ENCODE assay signal across 27 mouse cellular contexts in the genomic region with DNA sequence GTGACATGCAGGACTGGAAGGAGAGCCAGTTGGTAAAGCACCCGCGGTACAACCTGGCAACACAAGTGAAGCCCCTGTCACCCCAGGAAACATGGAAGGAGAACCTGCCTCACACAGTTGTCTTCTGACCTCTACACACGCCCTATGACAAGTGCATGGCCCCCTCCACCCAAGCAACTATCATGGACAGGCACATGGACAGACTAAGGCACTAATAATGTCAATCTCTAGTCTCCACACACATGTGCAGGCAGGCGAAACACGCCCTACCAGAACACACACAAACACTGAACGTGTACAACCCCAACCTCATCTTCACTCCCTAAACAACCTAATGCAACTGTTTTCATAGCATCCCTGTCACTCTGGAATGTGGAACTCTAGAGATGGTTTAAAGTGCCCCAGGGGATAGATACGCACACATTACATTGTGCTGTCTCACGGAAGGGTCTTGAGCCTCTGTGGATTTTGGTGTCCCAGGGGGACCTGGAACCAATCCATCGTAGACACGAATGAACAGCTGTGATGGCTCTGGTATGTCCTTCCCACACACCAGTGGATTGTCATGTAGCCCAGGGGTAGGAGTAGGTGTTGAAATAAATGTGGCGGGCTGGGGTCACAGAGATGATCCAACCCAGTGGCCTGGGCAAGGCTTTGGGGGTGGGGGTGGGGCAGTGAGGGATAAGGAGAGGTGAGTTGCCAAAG. TPM values are rescaled to one million over a fixed set of nuclear protein-coding genes. Genes with fewer than 3 reads are reported as not detected.
A peak's percentile ranks its signal among the peaks of the same experiment; 100 is the strongest.
DNase-seq lines count a peak whose midpoint lies in the region; ATAC-seq and TF ChIP-seq lines count a peak whose summit lies in the region.
"Had no signal": no experiment of that assay in that cellular context is flagged by ENCODE, and none has a peak within 500 bp of the region (broad histone marks: within the 10 kb centered on the region; RNA-seq: fewer than 3 reads in every experiment).

No protein-coding gene starts in this region.

- H3K36me3 ChIP-seq in intestine, postnatal 0 days (ENCODE audit: control insufficient read depth, insufficient read depth): peaks cover under 1% of the 10 kb centered on the region; the same call in 1 of the 2 replicates
- H3K36me3 ChIP-seq in intestine, embryonic 15.5 days: 0 out of 2 replicates have a peak, but pooled peaks cover 2% of the 10 kb centered on the region
- H3K36me3 ChIP-seq in lung, postnatal 0 days (ENCODE audit: insufficient read depth, low read length): no peaks in the 10 kb centered on the region
- H3K36me3 ChIP-seq in heart, embryonic 12.5 days: peaks cover 9% of the 10 kb centered on the region

- H3K4me1 ChIP-seq in intestine, postnatal 0 days (replicated peaks; ENCODE audit: control insufficient read depth, insufficient read depth, low read length): peaks cover 17% of the 10 kb centered on the region
- H3K4me1 ChIP-seq in intestine, embryonic 15.5 days (replicated peaks): peaks cover 70% of the 10 kb centered on the region
- peaks cover 67% of the 10 kb centered on the region for H3K4me1 ChIP-seq in lung, postnatal 0 days (ENCODE audit: insufficient read depth, low read depth, low read length)
- H3K4me1 ChIP-seq in heart, embryonic 12.5 days (replicated peaks): peaks cover 79% of the 10 kb centered on the region

- no peak for TF ChIP-seq CTCF in intestine, postnatal 0 days (IDR thresholded peaks at IDR 0.05; ENCODE audit: low read depth)
- no peak for TF ChIP-seq CTCF in lung, postnatal 0 days (IDR thresholded peaks at IDR 0.05)

- H3K27me3 ChIP-seq in intestine, postnatal 0 days (replicated peaks; ENCODE audit: control insufficient read depth, insufficient read depth, low read length): no peaks in the 10 kb centered on the region
- no peaks in the 10 kb centered on the region for H3K27me3 ChIP-seq in intestine, embryonic 15.5 days (replicated peaks)
- no peaks in the 10 kb centered on the region for H3K27me3 ChIP-seq in lung, postnatal 0 days (replicated peaks; ENCODE audit: insufficient read depth, low read length)
- no peaks in the 10 kb centered on the region for H3K27me3 ChIP-seq in heart, embryonic 12.5 days (replicated peaks)
- H3K27me3 ChIP-seq: CH12.LX; forebrain, embryonic 15.5 days; limb, embryonic 15.5 days; midbrain, embryonic 13.5 days had no signal

- DNase-seq in lung, postnatal 0 days (ENCODE audit: low spot score): no peak
- no peak for DNase-seq in lung, postnatal 36 days
- DNase-seq in thymus, postnatal 4 days: no peak
- DNase-seq: adrenal gland, postnatal 10 days; cerebellum, adult 8-10 months; cerebellum, postnatal 36 days; gastrocnemius, postnatal 14 days; kidney, postnatal 4 days; left cerebral cortex, postnatal 4 days; right cerebral cortex, postnatal 25 days; spleen, adult 18-20 months had no signal

- no peak overlapping the region for H3K4me3 ChIP-seq in intestine, postnatal 0 days (ENCODE audit: low read depth, low read length)
- no peak overlapping the region for H3K4me3 ChIP-seq in intestine, embryonic 15.5 days (replicated peaks)
- no peak overlapping the region for H3K4me3 ChIP-seq in lung, postnatal 0 days (ENCODE audit: low read depth, low read length)
- H3K4me3 ChIP-seq in heart, embryonic 12.5 days: no peak overlapping the region
- H3K4me3 ChIP-seq: forebrain, embryonic 15.5 days; limb, embryonic 15.5 days; midbrain, embryonic 13.5 days had no signal

- ATAC-seq in intestine, postnatal 0 days: no peak
- no peak for ATAC-seq in intestine, embryonic 15.5 days
- no peak for ATAC-seq in lung, postnatal 0 days
- peak; percentile 1; the same call in 1 of the 2 replicates for ATAC-seq in granulocyte monocyte progenitor cell, adult 5-6 weeks (replicated peaks; ENCODE audit: poor library complexity, severe bottlenecking)
- no peak for ATAC-seq in heart, embryonic 12.5 days (ENCODE audit: insufficient number of reproducible peaks, low FRiP score)
- ATAC-seq: forebrain, embryonic 15.5 days; hindbrain, embryonic 16.5 days; intestine, embryonic 16.5 days; midbrain, embryonic 13.5 days had no signal

- H3K9me3 ChIP-seq in intestine, postnatal 0 days (ENCODE audit: control insufficient read depth): no peaks in the 10 kb centered on the region
- H3K9me3 ChIP-seq in intestine, embryonic 15.5 days: no peaks in the 10 kb centered on the region
- no peaks in the 10 kb centered on the region for H3K9me3 ChIP-seq in lung, postnatal 0 days (ENCODE audit: low read length)
- no peaks in the 10 kb centered on the region for H3K9me3 ChIP-seq in heart, embryonic 12.5 days (replicated peaks)
- H3K9me3 ChIP-seq: forebrain, embryonic 15.5 days; G1E; limb, embryonic 15.5 days; midbrain, embryonic 13.5 days had no signal

- 72% methylated on average over 11 of the region's 11 CpGs for WGBS in intestine, postnatal 0 days
- WGBS in intestine, embryonic 15.5 days: 71% methylated on average over 11 of the region's 11 CpGs
- 70% methylated on average over 11 of the region's 11 CpGs for WGBS in lung, postnatal 0 days
- 66% methylated on average over 11 of the region's 11 CpGs for WGBS in heart, embryonic 12.5 days

- H3K4me2 ChIP-seq in intestine, postnatal 0 days (replicated peaks; ENCODE audit: low read depth): no peak overlapping the region
- no peak overlapping the region for H3K4me2 ChIP-seq in intestine, embryonic 15.5 days (replicated peaks)
- H3K4me2 ChIP-seq in lung, postnatal 0 days (replicated peaks; ENCODE audit: low read depth, low read length): no peak overlapping the region
- no peak overlapping the region for H3K4me2 ChIP-seq in heart, embryonic 12.5 days
- H3K4me2 ChIP-seq: forebrain, embryonic 15.5 days; limb, embryonic 15.5 days; midbrain, embryonic 13.5 days had no signal

- H3K9ac ChIP-seq in intestine, postnatal 0 days (ENCODE audit: low read depth, low read length): no peak overlapping the region
- no peak overlapping the region for H3K9ac ChIP-seq in intestine, embryonic 15.5 days
- no peak overlapping the region for H3K9ac ChIP-seq in lung, postnatal 0 days (replicated peaks; ENCODE audit: low read depth)
- no peak overlapping the region for H3K9ac ChIP-seq in heart, embryonic 12.5 days
- H3K9ac ChIP-seq: forebrain, embryonic 15.5 days; limb, embryonic 15.5 days; midbrain, embryonic 13.5 days had no signal

- peak overlapping the region; percentile 21; the same call in 1 of the 2 replicates for H3K27ac ChIP-seq in intestine, postnatal 0 days (ENCODE audit: low read depth, low read length)
- H3K27ac ChIP-seq in intestine, embryonic 15.5 days: no peak overlapping the region
- H3K27ac ChIP-seq in lung, postnatal 0 days (ENCODE audit: low read length): 0 out of 2 replicates have a peak overlapping the region, but pooled peaks have one; percentile 21
- no peak overlapping the region for H3K27ac ChIP-seq in heart, embryonic 12.5 days (ENCODE audit: poor library complexity, severe bottlenecking)
- H3K27ac ChIP-seq: forebrain, embryonic 15.5 days; limb, embryonic 15.5 days; midbrain, embryonic 13.5 days had no signal

- no peak for TF ChIP-seq EP300 in lung, postnatal 0 days (IDR thresholded peaks at IDR 0.05)

RNA-seq across cellular contexts. Expression of a gene that starts 14.7 kb away (rescaled TPM):
- polyA plus RNA-seq in intestine, postnatal 0 days (2015; fragmentation: Nextera tagmentation; extraction: Ambion mirVana): 30.2 and 33.0 TPM in 2 replicates
- 54.4 and 57.8 TPM in 2 replicates for polyA plus RNA-seq in intestine, embryonic 15.5 days (2015; fragmentation: Nextera tagmentation; extraction: Ambion mirVana)
- polyA plus RNA-seq in lung, postnatal 0 days (2015; fragmentation: Nextera tagmentation; extraction: Ambion mirVana): 92.8 and 116 TPM in 2 replicates
- total RNA-seq in granulocyte monocyte progenitor cell, adult 5-6 weeks (2014; fragmentation: Nextera tagmentation): 13.9 and 15.5 TPM in 2 replicates
- 14.8 and 21.5 TPM in 2 replicates for total RNA-seq in granulocyte monocyte progenitor cell, adult 5-6 weeks (2017)
- 23.2 and 24.3 TPM in 2 replicates for polyA plus RNA-seq in heart, embryonic 12.5 days (2016; fragmentation: Nextera tagmentation; extraction: Ambion mirVana)

RNA-seq across cellular contexts. Expression of a gene that starts 27.2 kb away (rescaled TPM):
- polyA plus RNA-seq in intestine, postnatal 0 days (2015; fragmentation: Nextera tagmentation; extraction: Ambion mirVana): not detected in 2 replicates
- polyA plus RNA-seq in intestine, embryonic 15.5 days (2015; fragmentation: Nextera tagmentation; extraction: Ambion mirVana): 0.18 TPM in 1 of 2 replicates, not detected in the other
- polyA plus RNA-seq in lung, postnatal 0 days (2015; fragmentation: Nextera tagmentation; extraction: Ambion mirVana): 0.17 and 0.25 TPM in 2 replicates
- total RNA-seq in granulocyte monocyte progenitor cell, adult 5-6 weeks (2014; fragmentation: Nextera tagmentation): not detected in 2 replicates
- total RNA-seq in granulocyte monocyte progenitor cell, adult 5-6 weeks (2017): not detected in 2 replicates
- not detected in 2 replicates for polyA plus RNA-seq in heart, embryonic 12.5 days (2016; fragmentation: Nextera tagmentation; extraction: Ambion mirVana)
- total RNA-seq: G1E; gastrocnemius, postnatal 14 days; heart, adult 8-10 months; hematopoietic stem cell, adult 5-6 weeks; layer of hippocampus, postnatal 10 days; left cerebral cortex, postnatal 4 days; megakaryocyte, adult 5-6 weeks; monocyte, adult 5-6 weeks had no signal
- polyA plus RNA-seq: G1E had no signal

RNA-seq across cellular contexts. Expression of a gene that starts 52.8 kb away (rescaled TPM):
- polyA plus RNA-seq in intestine, postnatal 0 days (2015; fragmentation: Nextera tagmentation; extraction: Ambion mirVana): 9.0 and 9.6 TPM in 2 replicates
- 14.6 and 17.8 TPM in 2 replicates for polyA plus RNA-seq in intestine, embryonic 15.5 days (2015; fragmentation: Nextera tagmentation; extraction: Ambion mirVana)
- polyA plus RNA-seq in lung, postnatal 0 days (2015; fragmentation: Nextera tagmentation; extraction: Ambion mirVana): 10.3 and 11.9 TPM in 2 replicates
- total RNA-seq in granulocyte monocyte progenitor cell, adult 5-6 weeks (2014; fragmentation: Nextera tagmentation): 10.4 and 28.3 TPM in 2 replicates
- total RNA-seq in granulocyte monocyte progenitor cell, adult 5-6 weeks (2017): 6.4 and 19.0 TPM in 2 replicates
- polyA plus RNA-seq in heart, embryonic 12.5 days (2016; fragmentation: Nextera tagmentation; extraction: Ambion mirVana): 19.0 and 20.7 TPM in 2 replicates

RNA-seq across cellular contexts. Expression of a gene that starts 53.0 kb away (rescaled TPM):
- 40.0 and 41.9 TPM in 2 replicates for polyA plus RNA-seq in intestine, postnatal 0 days (2015; fragmentation: Nextera tagmentation; extraction: Ambion mirVana)
- polyA plus RNA-seq in intestine, embryonic 15.5 days (2015; fragmentation: Nextera tagmentation; extraction: Ambion mirVana): 42.6 and 46.0 TPM in 2 replicates
- 41.3 and 44.1 TPM in 2 replicates for polyA plus RNA-seq in lung, postnatal 0 days (2015; fragmentation: Nextera tagmentation; extraction: Ambion mirVana)
- total RNA-seq in granulocyte monocyte progenitor cell, adult 5-6 weeks (2014; fragmentation: Nextera tagmentation): 14.4 and 15.6 TPM in 2 replicates
- 17.6 and 25.0 TPM in 2 replicates for total RNA-seq in granulocyte monocyte progenitor cell, adult 5-6 weeks (2017)
- polyA plus RNA-seq in heart, embryonic 12.5 days (2016; fragmentation: Nextera tagmentation; extraction: Ambion mirVana): 53.0 and 53.3 TPM in 2 replicates

Comparison
In these comparisons a context has a peak if more than half of its experiments do, and no peak if none do; other contexts are left out.
1. H3K27ac ChIP-seq: peak in intestine, postnatal 0 days (single experiment) and lung, postnatal 0 days (single experiment); none in intestine, embryonic 15.5 days (single experiment) and heart, embryonic 12.5 days (single experiment).